Mouse (Mus musculus): ENCODE results near the gene AC134908.4. TPM values are rescaled to one million over a fixed set of nuclear protein-coding genes. Genes with fewer than 3 reads are reported as not detected.
A peak's percentile ranks its signal among the peaks of the same experiment; 100 is the strongest.

The AC134908.4 gene
- polyA plus RNA-seq, 1 experiment from 2014 or later: 0.56 TPM

GRCm38 (mm10) chr17:25796211-25796771 lies 832 bp upstream of the AC134908.4 start:
- WGBS: 2% methylated on average over 36 of the region's 37 CpGs
- peaks cover 49% of the 10 kb centered on the region for H3K4me1 ChIP-seq
- 0 out of 2 replicates have a peak, but pooled peaks have one; percentile 11 for ATAC-seq (ENCODE audit: insufficient number of reproducible peaks, low FRiP score, low TSS enrichment, low read depth)

GRCm38 (mm10) chr17:25794998-25795397 lies 461 bp downstream of the AC134908.4 start:
- 0 out of 2 replicates have a peak, but pooled peaks cover 3% of the 10 kb centered on the region for H3K36me3 ChIP-seq
- no peak overlapping the region for H3K9ac ChIP-seq
- H3K4me1 ChIP-seq: peaks cover 58% of the 10 kb centered on the region
- H3K9me3 ChIP-seq: no peaks in the 10 kb centered on the region
- H3K4me2 ChIP-seq: peak overlapping the region; percentile 68; the same call in 1 of the 2 replicates
- H3K27me3 ChIP-seq: no peaks in the 10 kb centered on the region
- H3K4me3 ChIP-seq: 0 out of 2 replicates have a peak overlapping the region, but pooled peaks have one; percentile 79
- 89% methylated on average over 17 of the region's 17 CpGs for whole genome bisulfite sequencing
- no peak overlapping the region for H3K27ac ChIP-seq
- ATAC-seq (ENCODE audit: insufficient number of reproducible peaks, low FRiP score, low TSS enrichment, low read depth): no peak

More at GRCm38 (mm10) chr17:25796211-25796771, 832 bp upstream of the AC134908.4 start:
- Histone ChIP-seq H3K9ac (peak overlapping the region; percentile 56), H3K27me3 (peaks cover 2% of the 10 kb centered on the region; the same call in 1 of the 2 replicates), H3K4me2 (peak overlapping the region; percentile 68), H3K9me3 (no peaks in the 10 kb centered on the region), H3K36me3 (0 out of 2 replicates have a peak, but pooled peaks cover 3% of the 10 kb centered on the region), H3K4me3 (peak overlapping the region; percentile 79), H3K27ac (no peak overlapping the region)

GRCm38 (mm10) chr17:25794197-25794596 lies 1.3 kb downstream of the AC134908.4 start:
- WGBS: 82% methylated on average over 13 of the region's 13 CpGs
- no peak overlapping the region for H3K4me2 ChIP-seq

GRCm38 (mm10) chr17:25792615-25793014 lies 2.8 kb downstream of the AC134908.4 start, which contains the start of gene Fam173a:
Gene Fam173a (minus strand): TSS chr17:25792901.
- H3K9me3 ChIP-seq: no peaks in the 10 kb centered on the region
- under 1% methylated on average over 14 of the region's 14 CpGs for WGBS
- peaks cover 20% of the 10 kb centered on the region for H3K36me3 ChIP-seq
- peak within 1 kb of the TSS; percentile 93 for H3K27ac ChIP-seq
- peaks cover 57% of the 10 kb centered on the region for H3K4me1 ChIP-seq
- 0 out of 2 replicates have a peak, but pooled peaks have one; percentile 46 for ATAC-seq (ENCODE audit: insufficient number of reproducible peaks, low FRiP score, low TSS enrichment, low read depth)
- H3K27me3 ChIP-seq: no peaks in the 10 kb centered on the region
- peak within 1 kb of the TSS; percentile 66 for H3K4me3 ChIP-seq
- peak within 1 kb of the TSS; percentile 64 for H3K9ac ChIP-seq
- H3K4me2 ChIP-seq: peak within 1 kb of the TSS; percentile 74

More at GRCm38 (mm10) chr17:25794197-25794596, 1.3 kb downstream of the AC134908.4 start:
- Histone ChIP-seq H3K27ac (no peak overlapping the region), H3K9me3 (no peaks in the 10 kb centered on the region), H3K4me1 (peaks cover 58% of the 10 kb centered on the region), H3K27me3 (no peaks in the 10 kb centered on the region), H3K9ac (no peak overlapping the region), H3K36me3 (peaks cover 9% of the 10 kb centered on the region), H3K4me3 (no peak overlapping the region)
- no peak for ATAC-seq (ENCODE audit: insufficient number of reproducible peaks, low FRiP score, low TSS enrichment, low read depth)

- H3K4me3 ChIP-seq: peak overlapping the region; percentile 66
- H3K27ac ChIP-seq: peak overlapping the region; percentile 93
- peak overlapping the region; percentile 64 for H3K9ac ChIP-seq
- H3K4me1 ChIP-seq: peaks cover 50% of the 10 kb centered on the region
- peak overlapping the region; percentile 74 for H3K4me2 ChIP-seq
- H3K9me3 ChIP-seq: no peaks in the 10 kb centered on the region
- no peaks in the 10 kb centered on the region for H3K27me3 ChIP-seq
- 0 out of 2 replicates have a peak, but pooled peaks have one; percentile 50 for ATAC-seq (ENCODE audit: insufficient number of reproducible peaks, low FRiP score, low TSS enrichment, low read depth)
- H3K36me3 ChIP-seq: peaks cover 23% of the 10 kb centered on the region
- WGBS: under 1% methylated on average over 45 of the region's 45 CpGs
Observed at GRCm38 (mm10) chr17:25791843-25792527, 3.5 kb downstream of the AC134908.4 start.

- ATAC-seq (ENCODE audit: insufficient number of reproducible peaks, low FRiP score, low TSS enrichment, low read depth): no peak
- WGBS: 26% methylated on average over 19 of the region's 19 CpGs
- Histone ChIP-seq H3K27ac (peak overlapping the region; percentile 93), H3K4me1 (peaks cover 49% of the 10 kb centered on the region), H3K36me3 (peaks cover 23% of the 10 kb centered on the region), H3K9ac (peak overlapping the region; percentile 64; the same call in 1 of the 2 replicates), H3K9me3 (no peaks in the 10 kb centered on the region), H3K4me2 (peak overlapping the region; percentile 74), H3K27me3 (no peaks in the 10 kb centered on the region), H3K4me3 (peak overlapping the region; percentile 66)
Observed at GRCm38 (mm10) chr17:25791320-25791842, 4.1 kb downstream of the AC134908.4 start.

- Histone ChIP-seq H3K36me3 (peaks cover 41% of the 10 kb centered on the region), H3K27me3 (no peaks in the 10 kb centered on the region), H3K9me3 (no peaks in the 10 kb centered on the region), H3K9ac (no peak overlapping the region), H3K4me3 (no peak overlapping the region), H3K4me1 (peaks cover 43% of the 10 kb centered on the region), H3K27ac (no peak overlapping the region), H3K4me2 (no peak overlapping the region)
- WGBS: 88% methylated on average over 9 of the region's 9 CpGs
- ATAC-seq (ENCODE audit: insufficient number of reproducible peaks, low FRiP score, low TSS enrichment, low read depth): no peak
Observed at GRCm38 (mm10) chr17:25786781-25787504, 8.5 kb downstream of the AC134908.4 start.

GRCm38 (mm10) chr17:25786280-25786679 lies 9.2 kb downstream of the AC134908.4 start, which contains the start of gene Ccdc78:
Gene Ccdc78 (plus strand): TSS chr17:25786580.
- Histone ChIP-seq H3K4me2 (peak within 1 kb of the TSS; percentile 74), H3K9ac (peak within 1 kb of the TSS; percentile 73), H3K9me3 (no peaks in the 10 kb centered on the region), H3K4me3 (peak within 1 kb of the TSS; percentile 79), H3K27me3 (no peaks in the 10 kb centered on the region), H3K4me1 (peaks cover 38% of the 10 kb centered on the region), H3K36me3 (peaks cover 48% of the 10 kb centered on the region), H3K27ac (peak within 1 kb of the TSS; percentile 94)
- 76% methylated on average over 3 of the region's 3 CpGs for WGBS
- no peak for ATAC-seq (ENCODE audit: insufficient number of reproducible peaks, low FRiP score, low TSS enrichment, low read depth)

- peak within 1 kb of the TSS; percentile 74 for H3K4me2 ChIP-seq
- peaks cover 57% of the 10 kb centered on the region for H3K36me3 ChIP-seq
- peak within 1 kb of the TSS; percentile 94 for H3K27ac ChIP-seq
- under 1% methylated on average over 23 of the region's 23 CpGs for WGBS
- no peaks in the 10 kb centered on the region for H3K27me3 ChIP-seq
- H3K4me3 ChIP-seq: peak within 1 kb of the TSS; percentile 79
- peaks cover 29% of the 10 kb centered on the region for H3K4me1 ChIP-seq
- H3K9me3 ChIP-seq: no peaks in the 10 kb centered on the region
- peak; percentile 79 for ATAC-seq (ENCODE audit: insufficient number of reproducible peaks, low FRiP score, low TSS enrichment, low read depth)
- H3K9ac ChIP-seq: peak within 1 kb of the TSS; percentile 73
Observed at GRCm38 (mm10) chr17:25785281-25785745, 10.1 kb downstream of the AC134908.4 start, which contains the start of gene Haghl. Gene Haghl (minus strand): TSS chr17:25785673.

GRCm38 (mm10) chr17:25783861-25784574 lies 11.4 kb downstream of the AC134908.4 start:
- H3K27ac ChIP-seq: no peak overlapping the region
- WGBS: 75% methylated on average over 15 of the region's 15 CpGs

More at GRCm38 (mm10) chr17:25783861-25784574, 11.4 kb downstream of the AC134908.4 start:
- peak overlapping the region; percentile 79 for H3K4me3 ChIP-seq
- no peaks in the 10 kb centered on the region for H3K27me3 ChIP-seq
- H3K9me3 ChIP-seq: no peaks in the 10 kb centered on the region
- ATAC-seq (ENCODE audit: insufficient number of reproducible peaks, low FRiP score, low TSS enrichment, low read depth): no peak
- H3K4me2 ChIP-seq: peak overlapping the region; percentile 74
- H3K36me3 ChIP-seq: peaks cover 62% of the 10 kb centered on the region
- H3K4me1 ChIP-seq: peaks cover 29% of the 10 kb centered on the region
- 0 out of 2 replicates have a peak overlapping the region, but pooled peaks have one; percentile 73 for H3K9ac ChIP-seq

All from limb, embryonic 15.5 days (tissue).